In genomic region chrX:57286281-57286680, GRCm38 (mm10) we compare ENCODE assay signal across 16 mouse cellular contexts. TPM values are rescaled to one million over a fixed set of nuclear protein-coding genes. Genes with fewer than 3 reads are reported as not detected.
A peak's percentile ranks its signal among the peaks of the same experiment; 100 is the strongest.
DNase-seq lines count a peak whose midpoint lies in the region; ATAC-seq and TF ChIP-seq lines count a peak whose summit lies in the region.
"Had no signal": no experiment of that assay in that cellular context is flagged by ENCODE, and none has a peak within 500 bp of the region (broad histone marks: within the 10 kb centered on the region; RNA-seq: fewer than 3 reads in every experiment).

No protein-coding gene starts in this region.

- H3K27me3 ChIP-seq in heart, embryonic 11.5 days (ENCODE audit: control insufficient read depth, insufficient read depth, low read length), result no peaks in the 10 kb centered on the region
- no peaks in the 10 kb centered on the region for H3K27me3 ChIP-seq in heart, postnatal 0 days (ENCODE audit: control insufficient read depth, insufficient read depth, low read length)
- H3K27me3 ChIP-seq: embryonic facial prominence, embryonic 13.5 days; hindbrain, embryonic 15.5 days; limb, embryonic 13.5 days had no signal

- TF ChIP-seq CTCF in heart, postnatal 0 days (IDR thresholded peaks at IDR 0.05; ENCODE audit: low read depth), result no peak

- H3K4me1 ChIP-seq in heart, embryonic 11.5 days (ENCODE audit: control insufficient read depth, insufficient read depth, low read length), result no peaks in the 10 kb centered on the region
- H3K4me1 ChIP-seq in heart, postnatal 0 days (ENCODE audit: control insufficient read depth, insufficient read depth), result no peaks in the 10 kb centered on the region
- H3K4me1 ChIP-seq: embryonic facial prominence, embryonic 13.5 days; hindbrain, embryonic 15.5 days; limb, embryonic 13.5 days had no signal

- no peak overlapping the region for H3K27ac ChIP-seq in heart, embryonic 11.5 days (ENCODE audit: low read depth, low read length)
- peak overlapping the region; percentile 61; the same call in 1 of the 2 replicates for H3K27ac ChIP-seq in heart, postnatal 0 days (ENCODE audit: low read depth)
- H3K27ac ChIP-seq: embryonic facial prominence, embryonic 13.5 days; hindbrain, embryonic 15.5 days; limb, embryonic 13.5 days had no signal

- 60% methylated on average over 9 of the region's 9 CpGs for WGBS in heart, embryonic 11.5 days (ENCODE audit: insufficient replicate concordance)
- WGBS in heart, postnatal 0 days, result 45% methylated on average over 9 of the region's 9 CpGs

- no peaks in the 10 kb centered on the region for H3K36me3 ChIP-seq in heart, embryonic 11.5 days (ENCODE audit: control insufficient read depth, insufficient read depth, low read length)
- H3K36me3 ChIP-seq in heart, postnatal 0 days (replicated peaks; ENCODE audit: control insufficient read depth, insufficient read depth, low read length), result no peaks in the 10 kb centered on the region
- H3K36me3 ChIP-seq: embryonic facial prominence, embryonic 13.5 days; G1E; hindbrain, embryonic 15.5 days; limb, embryonic 13.5 days had no signal

- no peak for TF ChIP-seq EP300 in heart, postnatal 0 days (IDR thresholded peaks at IDR 0.05; ENCODE audit: low read depth)

- ATAC-seq in heart, embryonic 11.5 days (replicated peaks; ENCODE audit: insufficient number of reproducible peaks, low FRiP score, low TSS enrichment), result no peak
- ATAC-seq in heart, postnatal 0 days (ENCODE audit: insufficient read depth, low read depth), result no peak
- no peak for ATAC-seq in activated CD4-positive, CD25-positive, alpha-beta regulatory T cell, adult 4 months

- H3K9me3 ChIP-seq in heart, embryonic 11.5 days (replicated peaks; ENCODE audit: control insufficient read depth, low read length), result no peaks in the 10 kb centered on the region
- no peaks in the 10 kb centered on the region for H3K9me3 ChIP-seq in heart, postnatal 0 days (replicated peaks; ENCODE audit: control insufficient read depth, low read length)
- H3K9me3 ChIP-seq: embryonic facial prominence, embryonic 13.5 days; G1E; hindbrain, embryonic 15.5 days; limb, embryonic 13.5 days had no signal

- H3K9ac ChIP-seq in heart, embryonic 11.5 days (ENCODE audit: low read depth, low read length), result no peak overlapping the region
- no peak overlapping the region for H3K9ac ChIP-seq in heart, postnatal 0 days (replicated peaks; ENCODE audit: low read depth, low read length)
- H3K9ac ChIP-seq: embryonic facial prominence, embryonic 13.5 days; hindbrain, embryonic 15.5 days; limb, embryonic 13.5 days had no signal

- H3K4me2 ChIP-seq in heart, embryonic 11.5 days, result no peak overlapping the region
- H3K4me2 ChIP-seq in heart, postnatal 0 days (ENCODE audit: low read depth, low read length), result no peak overlapping the region
- H3K4me2 ChIP-seq: embryonic facial prominence, embryonic 13.5 days; hindbrain, embryonic 15.5 days; limb, embryonic 13.5 days had no signal

- peak; percentile 93 for DNase-seq in heart, adult 11 months
- DNase-seq in kidney, postnatal 10 days, result peak; percentile 25
- no peak for DNase-seq in kidney, adult 8-10 months
- peak; percentile 2 for DNase-seq in embryo, embryonic 9.5 days (ENCODE audit: extremely low spot score)
- DNase-seq in heart, postnatal 0 days (ENCODE audit: low spot score), result no peak
- DNase-seq in urinary bladder, postnatal 36 days (ENCODE audit: low spot score in 2 of 2), result no peak
- DNase-seq: cerebellum, adult 2 months; lung, adult 18-20 months; right cerebral cortex, postnatal 4 days; thymus, postnatal 25 days had no signal

- H3K4me3 ChIP-seq in heart, embryonic 11.5 days (ENCODE audit: low read depth, low read length), result no peak overlapping the region
- H3K4me3 ChIP-seq in heart, postnatal 0 days (ENCODE audit: low read depth, low read length), result no peak overlapping the region
- H3K4me3 ChIP-seq: embryonic facial prominence, embryonic 13.5 days; hindbrain, embryonic 15.5 days; limb, embryonic 13.5 days had no signal

RNA-seq across cellular contexts. Expression of gene Arhgef6, which starts 52.2 kb away (rescaled TPM):
- 26.5 and 31.9 TPM in 2 replicates for polyA plus RNA-seq in heart, embryonic 11.5 days (2014; fragmentation: Nextera tagmentation; extraction: Ambion mirVana)
- 69.1 and 94.0 TPM in 2 replicates for total RNA-seq in heart, postnatal 0 days (2014; rRNA removed; ENCODE audit: low replicate concordance)
- polyA plus RNA-seq in heart, postnatal 0 days (2015; fragmentation: Nextera tagmentation; extraction: Ambion mirVana), result 30.3 and 33.6 TPM in 2 replicates
- polyA plus RNA-seq in activated CD4-positive, CD25-positive, alpha-beta regulatory T cell, adult 4 months (2017; shearing (Covaris generic)), result 10 to 100 TPM; 76.3 to 82.5 TPM

Comparison
In these comparisons a context has a peak if more than half of its experiments do, and no peak if none do; other contexts are left out.
1. DNase-seq: peak in heart, adult 11 months (single experiment), kidney, postnatal 10 days (single experiment) and embryo, embryonic 9.5 days (single experiment); none in kidney, adult 8-10 months (0 of 2), heart, postnatal 0 days (single experiment) and urinary bladder, postnatal 36 days (0 of 2).